Mouse (Mus musculus): ENCODE measurements at regions not wholly inside any gene's neighbourhood (a gene's known extent, or its start where the extent isn't known, plus 50 kb on each side); places are given as distances from the start of the nearest gene placed in this dataset.

GRCm38 (mm10) chr3:78059826-78060591, 1226.3 kb downstream of the Rapgef2 start:
- Histone ChIP-seq H3K4me3 (ENCODE audit: low read depth, low read length) (no peak overlapping the region), H3K36me3 (ENCODE audit: control insufficient read depth, insufficient read depth, low read length, poor library complexity, severe bottlenecking) (no peaks in the 10 kb centered on the region), H3K27me3 (ENCODE audit: control insufficient read depth, insufficient read depth, low read length, poor library complexity, severe bottlenecking) (no peaks in the 10 kb centered on the region), H3K9me3 (replicated peaks; ENCODE audit: control insufficient read depth, insufficient read depth, low read length, poor library complexity, severe bottlenecking) (no peaks in the 10 kb centered on the region), H3K9ac (ENCODE audit: low read depth, poor library complexity, severe bottlenecking) (no peak overlapping the region), H3K4me1 (ENCODE audit: control insufficient read depth, insufficient read depth, low read length) (no peaks in the 10 kb centered on the region), H3K27ac (ENCODE audit: insufficient read depth, low read length) (no peak overlapping the region)
- TF ChIP-seq POLR2A (IDR thresholded peaks at IDR 0.05; ENCODE audit: insufficient read depth, low read length) (no peak), CTCF (IDR thresholded peaks at IDR 0.05; ENCODE audit: low read depth, low read length) (no peak), EP300 (IDR thresholded peaks at IDR 0.05; ENCODE audit: insufficient read depth, low read depth, low read length) (no peak)

Data from ES-Bruce4 (cell line).